Mouse (Mus musculus): ENCODE measurements at regions not wholly inside any gene's neighbourhood (a gene's known extent, or its start where the extent isn't known, plus 50 kb on each side); places are given as distances from the start of the nearest gene placed in this dataset.

GRCm38 (mm10) chr12:106585626-106586025 is 575.6 kb downstream of the Vrk1 start:
- DNase-seq (ENCODE audit: low spot score), result no peak

DNA sequence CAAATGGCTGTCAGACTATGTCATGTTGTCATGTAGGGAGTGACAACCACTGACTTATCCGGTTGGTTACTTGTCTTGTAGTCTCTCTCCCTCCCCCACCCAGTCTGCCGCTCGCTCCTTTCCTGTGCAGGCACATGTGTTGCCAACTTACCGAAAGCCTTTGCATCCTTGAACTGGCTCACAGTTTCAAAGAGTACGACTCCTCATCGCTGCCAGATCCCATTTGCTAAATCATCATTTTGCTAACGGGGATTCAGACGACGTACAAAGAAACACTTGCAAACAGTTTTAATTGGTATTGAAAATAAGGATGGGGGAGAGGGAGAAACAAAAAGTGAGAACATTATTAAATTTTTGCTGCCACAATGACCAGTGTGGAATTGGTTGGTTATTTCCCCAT is 582.7 kb downstream of the Vrk1 start:
- DNase-seq (ENCODE audit: low spot score), result no peak

DNA sequence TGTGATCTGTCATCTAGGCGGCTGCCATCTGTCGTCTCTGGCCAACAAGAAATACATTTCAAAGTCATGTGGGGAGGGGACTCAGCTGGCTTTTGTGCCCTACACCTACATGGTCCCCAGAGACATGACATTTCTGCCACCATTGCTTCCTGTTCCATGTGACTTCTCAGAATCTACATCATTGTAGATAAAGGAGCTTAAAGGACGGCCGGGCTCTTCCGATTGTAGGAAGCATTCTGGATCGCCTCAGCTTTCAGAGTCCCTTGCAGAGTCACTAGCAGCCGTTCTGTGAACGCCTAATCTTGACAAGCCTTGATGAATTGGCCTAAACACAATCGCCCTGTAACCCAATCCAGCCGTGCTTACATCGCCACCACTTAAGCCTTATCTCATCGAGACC is 587.6 kb downstream of the Vrk1 start:
- DNase-seq (ENCODE audit: low spot score), result no peak

DNA sequence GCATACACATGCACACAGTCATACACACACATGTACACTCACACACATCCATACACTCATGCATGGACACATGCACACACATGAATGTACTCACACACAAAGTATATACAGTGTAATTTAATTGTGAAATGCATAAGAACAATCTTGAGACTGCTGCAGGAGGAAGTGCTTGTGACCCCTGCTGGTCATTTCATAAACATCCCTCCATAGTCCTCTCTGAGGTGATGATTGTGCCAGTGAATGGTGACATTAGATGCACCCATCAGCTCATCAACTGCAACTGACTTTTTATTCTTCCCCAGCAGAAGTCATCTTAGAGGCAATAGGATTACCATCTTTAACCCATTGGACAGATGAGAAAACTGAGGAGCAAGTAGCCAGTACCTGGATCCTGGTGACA is 597.2 kb downstream of the Vrk1 start:
- DNase-seq (ENCODE audit: low spot score), result no peak

DNA sequence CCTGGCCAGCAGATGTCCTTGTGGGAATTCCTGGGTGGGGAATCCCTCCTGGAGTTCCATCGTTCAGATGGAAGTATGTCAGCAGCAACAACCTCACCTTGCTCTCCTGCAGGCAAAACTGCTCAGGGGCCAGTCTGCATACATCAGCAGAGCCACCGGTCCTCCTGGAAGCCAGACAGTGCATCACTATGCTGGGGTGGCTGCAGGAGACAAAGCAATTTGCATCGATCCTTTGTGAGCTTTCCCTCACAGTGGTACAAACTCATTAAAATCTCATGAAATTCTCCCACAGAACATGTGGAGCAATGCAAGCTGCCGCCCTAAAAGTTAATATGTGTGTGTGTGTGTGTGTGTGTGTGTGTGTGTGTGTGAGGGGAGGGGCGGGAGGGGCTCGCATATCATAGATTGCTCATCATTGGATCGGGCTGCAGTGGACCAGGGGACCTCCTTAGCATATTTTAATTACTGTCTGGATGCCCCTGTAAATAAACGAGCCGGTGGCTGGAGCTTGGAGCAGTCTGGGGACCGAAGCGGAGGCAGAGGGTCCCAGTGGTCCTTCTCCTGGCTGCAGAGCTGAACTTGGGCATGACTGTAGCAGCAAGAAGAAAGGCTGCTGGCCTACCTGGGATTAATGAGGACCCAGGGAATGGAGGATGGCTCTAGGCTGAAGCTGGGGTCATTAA is 597.8 kb downstream of the Vrk1 start:
- DNase-seq (ENCODE audit: low spot score), result no peak

GRCm38 (mm10) chr12:106618684-106619083 is 608.7 kb downstream of the Vrk1 start:
- no peak for DNase-seq (ENCODE audit: low spot score)

DNA sequence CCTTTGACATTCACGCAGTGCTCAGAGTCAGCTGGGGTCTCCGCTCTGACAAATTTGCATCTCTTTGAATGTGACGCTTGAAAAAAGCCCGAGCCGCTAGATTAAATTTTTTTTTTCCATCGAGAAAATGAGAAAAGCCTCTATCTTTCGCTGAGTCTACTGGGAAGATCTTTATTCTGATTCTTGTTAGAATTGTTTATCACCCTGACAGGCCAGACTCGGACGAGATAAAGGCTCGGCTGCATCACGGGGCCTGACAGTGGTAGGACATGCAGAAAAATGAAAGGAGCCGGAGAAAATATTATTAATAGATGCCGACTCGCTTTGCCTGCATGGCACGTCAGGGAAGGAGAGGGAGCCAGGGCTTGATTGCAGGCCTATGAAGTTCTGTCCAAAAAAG is 616.8 kb downstream of the Vrk1 start:
- DNase-seq (ENCODE audit: low spot score), result no peak

GRCm38 (mm10) chr12:106632566-106632965 is 622.5 kb downstream of the Vrk1 start:
- no peak for DNase-seq (ENCODE audit: low spot score)

GRCm38 (mm10) chr12:106633096-106633495 is 623.1 kb downstream of the Vrk1 start:
- DNase-seq (ENCODE audit: low spot score), result no peak

DNA sequence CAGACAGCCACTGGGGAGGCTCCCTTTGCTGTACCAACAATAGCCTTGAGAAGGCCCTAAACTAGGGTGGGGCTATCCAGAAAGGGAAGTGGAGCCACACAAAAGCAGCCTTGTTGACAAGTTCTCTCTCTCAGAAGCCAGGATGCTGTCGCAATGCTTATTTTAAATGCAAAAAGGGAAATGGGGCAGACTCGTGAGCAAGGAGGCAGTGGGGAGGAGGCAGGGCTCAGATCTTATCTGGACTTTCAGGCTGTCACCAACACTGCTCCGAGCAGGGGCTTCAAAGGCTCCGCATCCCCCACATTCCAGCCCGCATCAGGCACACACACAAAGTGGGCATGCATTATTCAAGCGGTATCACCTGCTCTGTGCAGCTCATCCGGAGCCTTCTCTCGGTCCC is 648.3 kb downstream of the Vrk1 start:
- no peak for DNase-seq (ENCODE audit: low spot score)

GRCm38 (mm10) chr12:106673232-106673766 is 663.3 kb downstream of the Vrk1 start:
- no peak for DNase-seq (ENCODE audit: low spot score)

DNA sequence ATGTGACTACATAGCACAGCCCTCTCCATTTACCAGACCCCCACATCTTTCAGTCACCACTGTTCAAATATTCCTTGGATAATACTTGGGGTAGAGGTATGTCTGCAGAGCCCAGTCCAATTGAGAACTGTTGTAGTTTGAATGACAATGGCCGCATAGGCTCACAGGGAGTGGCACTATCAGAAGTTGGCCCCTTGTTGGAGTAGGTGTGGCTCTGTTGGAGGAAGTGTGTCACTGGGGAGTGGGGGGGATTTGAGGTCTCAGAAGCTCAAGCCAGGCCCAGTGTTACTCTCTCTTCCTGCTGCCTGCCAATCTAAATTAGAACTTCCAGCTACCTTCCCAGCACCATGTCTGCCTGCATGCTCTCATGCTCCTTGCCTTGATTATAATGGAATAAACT is 664.7 kb downstream of the Vrk1 start:
- no peak for DNase-seq (ENCODE audit: low spot score)

- no peak for DNase-seq (ENCODE audit: low spot score)
Observed at GRCm38 (mm10) chr12:106676136-106676535, 666.1 kb downstream of the Vrk1 start.

GRCm38 (mm10) chr12:106676566-106676965 is 666.5 kb downstream of the Vrk1 start:
- DNase-seq (ENCODE audit: low spot score), result no peak

DNA sequence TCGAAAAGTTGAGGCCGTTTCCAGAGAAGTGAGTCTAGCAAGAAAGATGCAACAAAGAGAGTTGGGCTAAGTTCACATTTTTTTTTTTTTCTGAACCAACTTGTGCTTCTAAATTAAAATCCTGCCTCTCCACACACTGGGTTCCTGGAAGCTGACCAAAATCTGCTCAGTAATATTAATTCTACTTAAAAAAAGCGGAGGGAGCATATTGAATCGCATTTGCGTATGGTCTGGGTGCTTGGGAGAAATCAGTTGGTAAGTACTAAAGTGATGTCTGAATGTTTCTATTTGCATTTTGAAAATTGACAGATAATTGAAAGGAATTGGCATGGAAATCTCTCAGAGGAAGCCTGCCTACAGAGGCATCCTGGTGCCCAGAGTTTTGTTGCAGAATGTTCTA is 676.0 kb downstream of the Vrk1 start:
- no peak for DNase-seq (ENCODE audit: low spot score)

GRCm38 (mm10) chr12:106687751-106688150 is 677.7 kb downstream of the Vrk1 start:
- DNase-seq (ENCODE audit: low spot score), result no peak

GRCm38 (mm10) chr12:106688156-106688740 is 678.2 kb downstream of the Vrk1 start:
- no peak for DNase-seq (ENCODE audit: low spot score)

DNA sequence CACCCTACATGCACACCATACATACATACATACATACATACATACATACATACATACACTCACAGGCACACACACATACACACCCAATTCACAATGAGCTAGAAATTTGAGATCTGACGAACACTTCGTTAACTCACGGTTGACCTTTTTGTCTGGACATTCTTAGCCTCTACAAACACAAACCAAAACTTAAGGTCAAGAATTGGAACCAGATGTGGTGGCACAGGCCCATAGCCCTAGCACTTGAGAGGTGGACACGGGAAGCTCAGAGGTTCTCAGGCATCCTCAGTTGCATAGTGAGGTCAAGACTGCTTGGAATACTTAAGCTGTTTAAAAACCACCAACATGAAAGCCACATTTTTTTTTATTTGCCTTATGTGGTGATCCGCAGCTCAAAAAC is 692.9 kb downstream of the Vrk1 start:
- no peak for DNase-seq (ENCODE audit: low spot score)

DNA sequence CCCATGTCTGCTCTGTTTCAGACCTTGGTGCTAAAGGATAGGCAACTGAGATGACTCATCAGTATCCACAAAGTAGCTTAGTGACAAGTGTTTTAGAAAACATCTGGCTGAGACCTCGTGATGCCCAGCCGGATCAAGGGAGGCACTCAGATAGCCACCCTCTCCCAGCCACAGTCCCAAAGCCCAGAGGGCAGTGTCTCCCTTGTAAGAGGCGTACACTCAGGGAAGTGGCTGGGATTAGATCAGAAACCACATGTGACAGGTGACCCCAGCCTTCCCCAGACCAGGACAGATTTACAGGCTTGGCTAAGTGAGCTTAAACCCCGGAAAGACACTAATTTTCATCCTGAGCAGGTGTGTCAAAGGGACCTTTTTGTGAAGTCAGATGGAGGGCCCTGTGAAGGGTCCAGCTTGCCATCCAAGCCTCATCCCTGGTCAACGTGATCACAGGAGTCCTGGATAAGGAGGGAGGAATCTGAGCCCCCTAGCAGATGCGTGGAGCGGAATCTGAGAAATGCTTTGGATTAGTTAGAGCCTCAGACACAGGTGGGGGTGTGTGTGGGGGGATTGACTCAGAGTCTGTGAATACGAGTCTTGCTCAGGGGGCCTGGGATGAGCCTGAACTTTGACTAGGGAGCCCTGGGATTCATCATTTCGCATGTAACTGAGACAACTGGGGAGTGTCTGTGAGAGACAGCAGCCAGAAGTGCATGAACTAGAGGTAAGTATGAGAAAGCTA is 711.4 kb downstream of the Vrk1 start:
- DNase-seq (ENCODE audit: low spot score), result no peak

GRCm38 (mm10) chr12:106722010-106722362 is 712.0 kb downstream of the Vrk1 start:
- no peak for DNase-seq (ENCODE audit: low spot score)

DNA sequence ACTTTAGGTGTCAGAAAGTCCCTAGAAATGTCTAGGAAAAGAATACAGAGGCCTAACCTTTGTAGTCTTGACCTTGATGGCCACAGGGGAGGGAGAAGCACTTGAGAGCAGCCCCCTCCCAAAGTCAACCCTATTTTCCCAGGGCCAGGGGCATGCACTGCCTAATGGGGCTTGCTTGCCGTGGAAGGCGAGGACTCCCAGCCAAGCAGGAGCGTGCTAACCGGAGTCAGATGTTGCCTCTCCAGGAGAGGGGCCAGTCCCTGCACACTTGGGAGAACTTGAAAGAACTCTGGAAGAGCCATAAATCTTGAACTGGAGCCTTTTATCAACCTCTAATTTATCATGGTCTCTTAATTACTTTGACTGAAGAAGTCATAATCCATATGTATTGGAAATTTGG is 712.7 kb downstream of the Vrk1 start:
- no peak for DNase-seq (ENCODE audit: low spot score)

- DNase-seq (ENCODE audit: low spot score), result no peak
Observed at GRCm38 (mm10) chr12:106726920-106727319, 716.9 kb downstream of the Vrk1 start.

DNA sequence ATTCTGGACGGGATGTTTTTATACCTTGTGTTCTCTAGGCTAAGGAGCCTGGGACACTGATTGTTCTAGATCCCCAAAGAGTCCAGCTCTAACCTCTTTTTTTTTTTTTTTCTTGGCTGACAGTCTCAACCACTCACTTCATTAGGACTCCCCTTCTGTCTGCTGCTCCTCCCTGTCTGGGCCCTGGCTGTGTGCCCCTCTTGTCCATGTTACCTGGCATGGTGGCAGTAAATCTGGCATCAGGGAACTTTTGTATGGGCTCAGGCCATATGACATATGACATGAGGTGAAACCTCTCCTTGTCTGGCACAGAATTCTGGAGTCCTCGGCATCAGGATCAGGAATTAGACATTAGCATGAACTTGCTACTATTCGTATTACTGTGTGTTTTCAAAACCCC is 717.5 kb downstream of the Vrk1 start:
- DNase-seq (ENCODE audit: low spot score), result no peak

All from testis, postnatal 14 days (tissue).